Mouse (Mus musculus) stomach, postnatal 0 days (tissue): ENCODE measurements around the gene Gab3.

Experiments used
- CTCF ChIP-seq: IDR thresholded peaks from 2 replicates; pipeline ENCODE4 v1.5.1; 2016; ENCODE audit warnings: antibody characterized with exemption, low read depth, mild to moderate bottlenecking, moderate library complexity
- EP300 ChIP-seq: optimal IDR thresholded peaks from 2 replicates; pipeline ENCODE3; 2016; ENCODE audit warnings: antibody characterized with exemption

DNA sequence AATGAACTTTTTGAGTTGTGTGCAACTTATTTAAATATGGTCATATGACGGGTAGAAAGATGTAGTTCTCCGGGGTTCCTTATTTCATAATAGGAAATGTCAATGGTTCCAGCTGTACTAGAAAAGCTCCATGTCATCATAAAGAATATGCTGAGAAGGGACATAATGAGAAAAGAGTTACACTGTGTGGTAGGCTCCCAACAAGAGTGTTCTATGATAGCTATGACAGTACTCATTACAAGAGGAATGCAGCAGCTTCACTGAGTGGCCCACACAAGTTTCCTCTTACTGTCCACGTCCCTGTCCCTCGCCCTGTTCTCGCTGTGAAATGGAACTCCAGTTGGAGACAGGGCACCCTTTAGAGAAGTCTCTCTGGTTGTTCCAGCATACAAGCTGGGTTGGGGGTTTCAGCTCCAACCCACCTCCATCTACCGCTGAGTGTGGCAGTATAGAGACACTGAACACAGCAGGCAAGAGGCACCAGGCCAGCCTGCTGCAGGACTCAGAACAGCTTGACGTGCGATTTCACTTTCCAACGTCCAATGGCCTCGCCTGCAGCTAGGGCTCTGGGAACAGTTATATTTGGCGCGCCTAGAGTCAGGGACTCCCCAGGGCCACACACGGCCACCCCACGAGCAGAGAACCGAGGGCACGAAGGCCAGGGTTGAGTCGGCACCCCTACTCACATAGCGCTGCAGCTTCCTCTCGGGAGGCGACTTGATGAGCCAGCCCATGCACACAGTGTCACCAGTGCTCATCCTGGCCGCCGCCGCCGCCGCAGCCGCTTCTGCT lies 1.1 kb downstream of the Gab3 start:
- TF ChIP-seq CTCF (no peak), EP300 (no peak)
